Mouse (Mus musculus) left cerebral cortex, adult 9 months (tissue): ENCODE results near the gene Zfp12.
A peak's percentile ranks its signal among the peaks of the same experiment; 100 is the strongest.

ENCODE experiments used
- DNase-seq, 2 experiments: peaks; one replicate each; pipeline ENCODE4 v3.0.0; 2022; ENCODE audit warnings: low spot score in 2 of 2

The Zfp12 gene

GRCm38 (mm10) chr5:143266794-143267193 is 31.8 kb downstream of the Zfp12 start:
- no peak for DNase-seq

DNA sequence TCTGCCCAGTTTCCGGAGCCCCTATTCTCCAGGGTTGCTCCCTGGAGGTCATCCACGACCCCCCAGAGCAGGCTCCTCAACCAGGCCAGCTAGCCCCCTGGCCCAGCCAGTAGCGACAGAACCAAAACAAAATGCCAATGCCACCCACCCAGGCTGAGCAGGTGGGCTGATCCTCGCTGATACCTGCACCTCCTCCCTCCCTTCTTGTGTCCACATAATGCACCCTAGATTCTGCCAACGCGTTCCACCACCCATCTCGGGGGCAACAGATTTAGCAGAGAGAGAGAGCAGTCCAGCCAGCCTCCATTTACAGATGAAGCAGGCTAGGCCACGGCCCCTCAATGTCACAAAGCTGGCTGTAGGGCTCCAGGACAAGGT is 34.0 kb downstream of the Zfp12 start:
- DNase-seq = no peak

- peak in 1 of 2 experiments; percentile 65 for DNase-seq
These were observed 34.6 kb downstream of the Zfp12 start, which contains the start of gene Zfp316 for GRCm38 (mm10) chr5:143269363-143270150. Gene Zfp316, minus strand, starts transcription at chr5:143270022.

GRCm38 (mm10) chr5:143270151-143270519 is 35.2 kb downstream of the Zfp12 start:
- no peak for DNase-seq

DNA sequence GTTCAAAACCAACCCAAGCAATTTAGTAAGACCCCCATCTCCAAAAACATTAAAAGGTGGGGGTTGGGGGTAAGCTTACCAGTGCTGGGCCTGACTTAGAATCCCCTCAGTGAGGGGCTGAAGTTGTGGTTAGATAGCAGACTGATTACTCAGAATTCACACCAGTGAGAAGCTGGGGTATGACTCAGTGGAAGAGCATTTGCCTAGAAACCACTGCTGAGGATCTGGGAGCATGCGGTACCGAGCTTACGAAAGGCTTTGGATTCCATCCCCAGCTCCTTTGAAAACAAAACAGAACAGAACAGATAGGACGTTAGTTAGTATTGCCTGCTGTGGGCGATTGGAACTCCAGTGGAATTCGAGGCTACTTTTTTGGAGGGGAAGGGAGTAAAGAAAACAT is 36.7 kb downstream of the Zfp12 start:
- DNase-seq = no peak

DNA sequence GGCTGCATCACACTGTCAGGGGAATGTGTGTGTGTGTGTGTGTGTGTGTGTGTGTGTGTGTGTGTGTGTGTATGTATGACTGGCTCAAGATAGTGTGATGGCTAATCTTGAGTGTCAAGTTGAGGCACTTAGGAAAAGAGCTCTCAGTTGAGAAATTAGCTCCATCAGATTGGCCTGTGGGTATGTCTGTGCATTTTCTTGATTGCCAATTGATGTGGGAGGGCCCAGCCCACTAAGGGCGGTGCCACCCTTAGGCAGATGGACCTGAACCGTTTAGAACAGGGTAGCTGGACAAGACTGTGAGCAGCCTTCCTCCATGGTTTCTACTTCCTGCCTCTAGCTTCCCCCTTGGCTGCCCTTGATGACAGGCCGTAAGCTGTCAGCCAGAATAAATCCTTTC is 37.1 kb downstream of the Zfp12 start:
- DNase-seq = no peak

DNA sequence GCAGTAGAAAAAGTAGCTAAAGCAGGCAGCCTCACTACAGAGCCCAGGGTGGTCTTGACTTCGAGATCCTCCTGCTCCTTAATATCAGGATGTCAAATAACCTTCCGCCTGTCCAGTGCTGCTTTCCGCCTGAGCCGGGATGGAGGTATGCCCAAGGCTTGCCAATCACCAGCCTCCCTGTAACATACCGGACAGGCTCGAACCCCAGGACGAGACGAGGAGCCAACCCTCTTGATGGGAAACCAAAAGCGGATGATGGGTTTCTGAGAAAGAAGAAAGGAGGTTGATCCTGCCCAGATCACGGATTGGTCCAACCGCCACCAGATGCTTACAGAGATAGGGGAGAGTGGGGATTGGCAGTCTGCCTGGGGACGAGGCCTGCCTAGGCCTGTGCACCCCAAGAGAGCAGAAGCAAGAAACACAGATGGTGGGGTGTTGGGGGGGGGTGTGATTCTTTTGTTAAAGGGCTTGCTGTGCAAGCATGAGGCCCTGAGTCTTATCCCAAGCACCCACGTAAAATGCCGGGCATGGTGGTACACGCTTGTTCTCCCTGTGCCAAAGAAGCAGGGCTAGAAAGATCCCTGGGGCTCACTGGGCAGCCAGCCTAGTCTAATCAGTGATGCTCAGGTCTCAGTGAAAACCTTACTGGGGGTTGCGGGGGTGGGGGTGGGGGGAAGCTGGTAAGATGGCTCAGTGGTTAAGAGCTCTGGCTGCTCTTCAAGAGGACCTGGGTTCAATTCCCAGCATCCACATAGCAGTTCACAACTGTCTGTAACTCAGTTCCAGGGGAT is 37.8 kb downstream of the Zfp12 start:
- DNase-seq = no peak

- no peak for DNase-seq
These were observed 40.8 kb downstream of the Zfp12 start for GRCm38 (mm10) chr5:143275761-143276160.

DNA sequence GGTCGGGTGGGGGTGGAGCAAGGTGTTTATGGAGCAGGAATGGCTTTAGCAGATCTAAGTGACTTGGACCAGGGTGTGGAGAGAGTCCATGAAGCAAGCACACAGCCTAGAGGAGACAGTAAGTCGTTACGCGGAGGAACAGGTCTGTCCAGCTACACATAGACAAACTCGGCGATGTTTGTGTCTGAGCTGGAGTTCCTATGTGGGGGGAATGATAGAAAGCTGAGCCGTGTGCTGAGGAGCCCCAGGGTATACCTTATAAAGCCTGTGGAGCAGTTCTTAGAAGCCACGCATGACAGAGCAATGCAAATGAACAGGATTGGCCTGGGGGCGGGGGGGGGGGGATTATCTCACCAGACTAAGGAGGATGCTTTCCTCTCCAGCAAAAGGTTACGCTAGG is 44.3 kb downstream of the Zfp12 start:
- DNase-seq = no peak

DNA sequence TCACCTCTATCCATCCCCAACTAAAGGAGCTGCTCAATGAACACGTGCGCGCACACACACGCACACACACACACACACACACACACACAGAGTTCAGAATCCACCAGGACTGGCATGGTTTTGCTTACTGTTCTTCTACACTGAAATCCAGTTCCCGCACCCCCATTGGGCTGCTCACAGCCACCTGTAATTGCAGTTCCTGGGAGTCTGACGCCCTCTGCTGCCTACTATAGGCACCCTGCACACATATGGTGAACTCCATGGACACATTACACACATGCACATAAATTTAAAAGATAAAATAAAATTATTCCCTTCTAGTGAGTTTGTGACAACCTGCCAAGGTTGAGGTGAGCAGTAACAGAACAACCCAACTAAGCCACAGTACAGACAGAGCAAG is 49.8 kb downstream of the Zfp12 start:
- DNase-seq = no peak

GRCm38 (mm10) chr5:143287774-143288328 is 52.9 kb downstream of the Zfp12 start:
- DNase-seq = no peak

GRCm38 (mm10) chr5:143288378-143288911 is 53.5 kb downstream of the Zfp12 start:
- no peak for DNase-seq

DNA sequence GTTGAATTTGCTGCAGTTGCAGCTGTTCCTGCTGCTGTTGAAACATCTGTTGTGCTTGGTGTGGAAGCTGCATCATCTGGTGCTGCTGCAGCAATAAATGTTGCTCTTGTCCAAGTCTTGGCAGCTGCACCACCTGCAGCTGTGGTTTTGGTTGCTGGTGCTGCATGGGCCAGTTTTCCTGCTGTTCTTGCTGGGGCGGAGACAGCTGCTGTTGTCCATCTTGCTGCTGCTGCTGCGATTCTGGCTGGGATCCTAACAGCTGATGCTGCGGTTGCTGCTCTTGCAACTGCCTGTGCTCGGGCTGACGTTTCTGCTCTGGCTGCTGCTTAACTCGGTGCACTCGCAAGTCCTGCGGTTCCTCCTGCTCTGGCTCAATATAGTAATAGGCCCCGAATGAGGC is 54.3 kb downstream of the Zfp12 start:
- no peak for DNase-seq

DNA sequence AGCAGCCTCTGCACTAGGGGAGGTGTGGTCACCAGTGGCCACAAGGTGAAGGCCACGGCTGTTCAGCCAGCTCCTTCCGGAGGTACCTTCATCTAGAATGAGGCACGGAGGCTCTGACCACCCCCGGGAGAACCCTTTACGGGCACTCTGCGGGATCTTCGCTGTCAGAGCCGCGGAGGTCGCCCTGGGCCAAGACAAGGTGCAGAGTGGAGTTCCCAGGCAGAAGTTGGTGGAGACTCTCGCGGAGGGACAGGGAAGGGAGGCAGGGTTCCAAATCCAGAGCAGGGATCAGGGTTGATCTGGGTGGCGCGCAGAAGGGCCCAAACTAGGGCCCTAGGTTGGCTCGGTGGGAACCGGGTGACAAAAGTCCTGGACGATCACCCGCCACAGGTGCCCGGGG is 57.9 kb downstream of the Zfp12 start:
- no peak for DNase-seq

GRCm38 (mm10) chr5:143293404-143293803 is 58.4 kb downstream of the Zfp12 start, which contains the start of gene Zfp853:
Gene Zfp853, minus strand, starts transcription at chr5:143293623.
- DNase-seq = no peak

DNA sequence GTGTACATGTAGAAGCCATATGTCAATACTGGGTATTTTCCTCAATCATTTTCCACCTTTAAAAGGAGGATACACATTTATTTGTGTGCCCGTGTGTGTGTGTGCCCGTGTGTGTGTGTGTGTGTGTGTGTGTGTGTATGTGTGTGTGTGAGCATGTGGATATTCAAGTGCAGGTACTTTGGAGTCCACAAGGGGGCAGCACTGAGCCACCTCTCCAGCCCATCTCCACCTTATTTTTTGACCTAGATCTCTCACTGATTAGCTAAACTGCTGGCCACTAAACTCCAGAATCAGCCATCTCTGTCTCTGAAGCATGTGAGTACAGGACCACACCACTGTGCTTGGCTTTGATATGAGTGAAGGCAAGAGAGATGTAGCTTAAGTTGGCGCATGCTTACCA is 59.9 kb downstream of the Zfp12 start:
- no peak for DNase-seq

DNA sequence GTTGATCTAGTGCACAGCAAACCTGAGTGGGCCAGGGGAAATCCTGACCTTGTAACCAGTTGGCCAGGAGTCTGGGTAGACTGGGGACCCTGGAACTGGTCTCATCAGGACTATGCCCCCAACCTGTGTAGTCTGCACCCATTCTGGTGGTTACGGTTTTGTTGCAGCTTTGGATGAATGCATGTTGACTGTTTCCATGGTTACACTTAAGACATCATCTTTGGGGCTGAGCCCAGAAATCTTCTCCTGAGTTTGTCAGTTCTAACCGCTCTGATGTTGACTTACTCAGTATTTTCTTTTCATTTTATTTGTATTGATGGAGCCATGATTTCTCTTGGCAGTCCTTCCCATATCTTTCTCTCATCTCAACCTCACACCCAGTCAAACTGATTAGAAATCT is 60.4 kb downstream of the Zfp12 start:
- no peak for DNase-seq

GRCm38 (mm10) chr5:143297986-143298385 is 63.0 kb downstream of the Zfp12 start:
- no peak for DNase-seq

- no peak for DNase-seq
These were observed 63.4 kb downstream of the Zfp12 start for GRCm38 (mm10) chr5:143298391-143298790.
